Mouse (Mus musculus) right cerebral cortex, postnatal 10 days (tissue): Measurements from ENCODE around the gene Tango2.

Experiments used
- DNase-seq, 2 experiments: peaks; one replicate each; pipeline ENCODE4 v3.0.0; 2021; ENCODE audit warnings: low spot score in 2 of 2

The Tango2 gene

GRCm38 (mm10) chr16:18253866-18254265, 94.0 kb downstream of the Tango2 start:
- peak in 1 of 2 experiments; percentile 25 for DNase-seq

DNA sequence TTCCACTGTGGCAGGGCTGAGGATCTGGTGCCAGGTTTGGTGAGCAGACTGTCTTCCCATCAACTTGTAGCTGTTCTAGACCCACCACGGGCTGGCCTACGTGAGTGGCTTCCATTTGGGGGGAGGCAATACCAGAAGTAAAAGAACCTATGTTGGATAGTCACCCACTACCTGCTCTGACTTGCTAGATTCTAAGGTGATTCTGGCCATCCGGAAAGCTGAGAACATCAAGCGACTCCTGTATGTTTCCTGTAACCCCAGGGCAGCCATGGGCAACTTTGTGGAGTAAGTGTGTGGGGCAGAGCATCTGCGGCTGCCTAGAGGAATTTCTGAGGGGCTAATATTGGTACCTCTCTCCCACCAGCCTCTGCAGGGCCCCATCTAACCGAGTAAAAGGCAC, 95.2 kb downstream of the Tango2 start:
- DNase-seq = no peak

DNA sequence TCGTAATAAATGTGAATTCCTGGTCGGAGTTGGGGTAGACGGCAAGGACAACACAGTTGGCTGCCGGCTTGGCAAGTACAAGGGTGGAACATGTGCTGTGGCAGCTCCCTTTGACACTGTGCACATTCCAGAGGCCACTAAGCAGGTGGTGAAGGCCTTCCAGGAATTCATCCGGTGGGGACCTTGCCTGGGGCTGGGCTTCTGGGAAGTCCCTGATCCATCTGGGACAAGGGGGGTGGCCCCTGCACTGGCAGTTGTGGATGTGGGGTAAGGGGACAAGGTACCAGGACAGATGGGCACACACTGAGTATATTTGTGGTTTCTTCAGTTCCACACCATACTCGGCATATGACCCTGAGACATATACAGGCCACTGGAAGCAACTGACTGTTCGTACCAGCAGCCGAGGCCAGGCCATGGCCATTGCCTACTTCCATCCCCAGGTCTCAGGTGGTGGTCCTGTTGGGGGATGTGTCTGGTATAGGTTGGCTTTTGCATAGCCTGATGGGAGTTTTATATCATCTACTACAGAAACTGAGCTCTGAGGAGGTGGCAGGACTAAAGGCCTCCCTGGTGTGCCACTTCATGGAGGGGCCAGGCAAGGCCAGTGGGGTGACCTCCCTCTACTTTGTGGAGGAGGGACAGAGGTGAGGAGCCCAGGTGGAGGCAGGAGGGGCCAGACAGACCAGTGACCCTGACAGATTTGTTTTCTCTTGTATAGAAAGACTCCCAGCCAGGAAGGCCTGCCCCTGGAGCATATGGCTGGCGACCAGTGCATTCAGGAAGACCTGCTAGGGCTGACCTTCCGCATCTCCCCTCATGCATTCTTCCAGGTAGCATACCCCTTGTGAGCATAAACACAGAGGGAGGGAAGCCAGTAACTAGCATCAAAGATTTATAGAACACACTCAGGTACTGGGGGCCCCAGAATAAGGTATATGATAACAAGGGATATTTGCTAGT, 96.8 kb downstream of the Tango2 start:
- peak in 1 of 2 experiments; percentile 40 for DNase-seq
